Mouse (Mus musculus) regulatory T cell (primary cell): Measurements from ENCODE around the gene Tceal3.
"Not testable (repeated sequence)": the region's sequence is repeated elsewhere in the genome, so short reads cannot be mapped to it uniquely, and the experiment has no call there.

Experiments
- in situ Hi-C: fragments of 300-600 bp; cut with MboI, MseI; formaldehyde crosslinking; loops from one replicate; pipeline ENCODE4 v1.15.1; 2025; ENCODE audit warnings: high pct_unique_total_duplicates

Tceal3 gene

DNA sequence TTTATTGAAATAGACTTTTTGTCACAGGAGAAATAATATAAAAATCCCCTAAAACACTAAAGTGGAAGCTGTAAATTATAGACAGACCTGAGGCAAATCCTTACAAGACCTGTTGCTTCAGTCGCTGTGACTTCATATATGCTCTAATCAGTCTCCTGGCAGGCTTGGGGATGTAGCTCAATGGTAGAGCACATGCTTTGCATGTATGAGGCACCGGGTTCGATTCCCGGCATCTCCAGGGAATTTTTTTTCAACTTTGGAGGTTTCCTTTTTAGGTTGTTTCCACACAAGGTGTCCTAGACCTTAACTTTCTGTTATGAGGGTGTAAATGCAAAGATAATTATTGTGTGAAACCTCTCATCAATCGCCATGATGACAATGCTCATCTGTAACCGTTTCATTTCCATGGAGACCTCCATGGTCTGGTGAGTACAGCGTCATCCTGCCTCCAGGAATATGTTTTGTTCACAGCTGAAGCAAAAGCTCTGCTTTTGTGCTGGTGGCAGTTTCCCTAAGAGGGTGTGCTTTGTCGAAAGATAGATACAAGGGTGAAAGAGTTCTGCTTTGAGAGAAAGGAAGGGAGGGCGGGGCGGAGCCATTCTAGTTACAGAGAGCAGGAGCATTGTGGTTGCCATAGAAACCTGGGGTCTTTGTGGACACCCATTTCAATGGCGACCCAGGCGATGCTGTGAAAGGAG is at the start of gene Tceal3:
Gene Tceal3, plus strand, starts transcription at position 644 of the 698 bp plus-strand sequence.
- in situ Hi-C loops = no loop called here

GRCm38 (mm10) chrX:136543956-136544355 is 46.7 kb upstream of the Tceal3 start, which contains the start of gene Kir3dl2:
TSS of gene Kir3dl2 (minus strand) at chrX:136544056.
- in situ Hi-C loops = not testable (repeated sequence)

- in situ Hi-C loops = loop anchor here (5.0 kb wide), 1 partner anchor 172 kb away; no protein-coding TSS in a partner anchor
Measured at GRCm38 (mm10) chrX:136569094-136569493, 21.5 kb upstream of the Tceal3 start.

DNA sequence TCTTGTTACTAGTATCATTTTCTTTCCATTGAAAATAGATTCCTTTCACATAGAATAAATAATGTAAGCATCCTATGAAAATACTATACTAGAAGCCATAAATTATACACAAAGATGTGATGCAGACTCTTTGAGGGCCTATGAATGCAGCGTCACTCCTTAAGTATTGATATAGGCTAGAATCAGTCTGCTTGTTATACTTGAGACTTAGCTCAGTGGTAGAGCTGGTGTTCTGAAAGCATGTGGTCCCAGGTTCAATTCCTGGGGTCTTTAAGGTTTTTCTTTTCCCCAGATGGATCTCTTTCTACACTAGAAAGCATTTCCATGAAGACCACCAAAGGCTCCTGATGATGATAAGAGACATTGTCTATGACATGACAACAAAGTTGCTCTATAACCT is 6.0 kb upstream of the Tceal3 start:
- in situ Hi-C loops = no loop called here

- in situ Hi-C loops = no loop called here
Measured at GRCm38 (mm10) chrX:136590897-136591257, 235 bp downstream of the Tceal3 start.

DNA sequence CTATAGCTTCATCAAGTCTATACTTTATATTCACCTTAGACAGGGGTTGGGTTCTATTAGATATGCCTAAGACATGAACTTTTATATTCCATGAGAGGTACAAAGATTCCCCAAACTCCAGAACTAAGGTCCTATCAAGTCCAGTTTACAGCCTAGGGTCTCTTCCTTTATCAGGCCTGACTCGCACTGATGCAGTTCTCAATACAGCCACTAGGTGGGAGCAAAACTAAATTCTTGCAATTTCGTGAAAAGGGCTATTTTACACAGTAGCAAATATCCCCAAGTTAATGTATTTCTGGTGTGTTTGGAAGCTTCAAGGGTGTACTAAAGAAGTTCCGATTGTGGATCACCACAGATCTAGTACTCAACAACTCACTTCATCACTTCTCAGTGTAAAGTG is 8.8 kb downstream of the Tceal3 start:
- in situ Hi-C loops = no loop called here

DNA sequence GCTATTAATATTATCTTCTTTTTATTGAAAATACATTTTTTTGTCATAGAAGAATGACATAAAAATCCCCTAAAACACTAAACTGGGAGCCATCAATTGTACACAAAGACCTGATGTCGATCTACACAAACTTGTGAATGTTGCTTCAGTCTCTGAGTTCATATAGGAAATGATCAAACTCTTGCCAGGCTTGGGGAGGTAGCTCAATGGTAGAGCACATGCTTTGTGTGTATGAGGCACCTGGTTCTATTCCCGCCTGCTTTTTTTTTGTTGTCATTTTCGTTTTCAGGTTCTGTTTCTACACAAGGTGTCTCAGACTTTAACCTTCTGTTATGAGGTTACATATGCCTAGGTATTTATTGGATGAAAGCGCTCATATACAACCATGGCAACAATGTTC is 16.3 kb downstream of the Tceal3 start:
- in situ Hi-C loops = loop anchor here (25.0 kb wide), 1 partner anchor 205 kb away; the partner anchor contains the start of gene Plp1

DNA sequence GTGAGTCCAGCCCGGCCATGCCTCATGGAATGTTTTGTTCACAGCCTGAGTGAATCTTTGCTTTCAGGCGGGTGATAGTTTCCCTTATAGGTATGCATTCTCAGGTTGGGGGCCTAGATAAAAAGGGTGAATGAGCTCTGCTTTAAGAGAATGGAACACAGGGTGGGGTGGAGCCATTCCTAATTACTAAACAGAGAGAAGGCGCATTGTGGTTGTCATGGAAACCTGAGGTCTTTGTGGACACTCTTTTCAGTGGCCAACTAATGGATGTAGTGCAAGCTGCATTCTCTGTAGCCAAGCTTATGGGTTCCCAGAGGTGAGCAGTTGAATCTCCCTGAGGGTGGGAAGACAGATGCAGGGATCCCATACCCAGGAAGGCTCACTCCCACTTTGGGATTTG is 16.8 kb downstream of the Tceal3 start:
- in situ Hi-C loops = loop anchor here (25.0 kb wide), 1 partner anchor 205 kb away; the partner anchor contains the start of gene Plp1

- in situ Hi-C loops = loop anchor here (25.0 kb wide), 1 partner anchor 201 kb away; the partner anchor contains the start of gene Plp1
Measured at GRCm38 (mm10) chrX:136611346-136611745, 20.7 kb downstream of the Tceal3 start.

DNA sequence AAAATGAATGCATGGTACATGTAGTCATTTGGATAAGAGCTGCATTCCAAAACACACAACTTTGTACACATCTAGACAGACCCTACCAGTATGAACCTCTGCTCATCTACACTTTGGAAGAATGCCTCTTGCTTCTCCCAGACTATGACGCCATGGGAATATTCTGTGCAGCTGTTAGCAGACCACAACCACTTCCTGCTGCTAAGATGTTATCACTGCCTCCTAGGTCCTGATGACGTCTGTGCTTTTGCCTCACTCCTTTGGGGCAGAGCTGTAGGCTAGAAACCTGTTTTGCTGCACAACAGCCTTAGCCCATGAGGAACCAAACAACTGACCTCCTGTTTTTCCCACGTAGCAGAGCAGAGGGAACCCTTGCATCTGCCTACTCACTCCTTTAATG is 25.2 kb downstream of the Tceal3 start:
- in situ Hi-C loops = loop anchor here (25.0 kb wide), 1 partner anchor 196 kb away; the partner anchor contains the start of gene Plp1

DNA sequence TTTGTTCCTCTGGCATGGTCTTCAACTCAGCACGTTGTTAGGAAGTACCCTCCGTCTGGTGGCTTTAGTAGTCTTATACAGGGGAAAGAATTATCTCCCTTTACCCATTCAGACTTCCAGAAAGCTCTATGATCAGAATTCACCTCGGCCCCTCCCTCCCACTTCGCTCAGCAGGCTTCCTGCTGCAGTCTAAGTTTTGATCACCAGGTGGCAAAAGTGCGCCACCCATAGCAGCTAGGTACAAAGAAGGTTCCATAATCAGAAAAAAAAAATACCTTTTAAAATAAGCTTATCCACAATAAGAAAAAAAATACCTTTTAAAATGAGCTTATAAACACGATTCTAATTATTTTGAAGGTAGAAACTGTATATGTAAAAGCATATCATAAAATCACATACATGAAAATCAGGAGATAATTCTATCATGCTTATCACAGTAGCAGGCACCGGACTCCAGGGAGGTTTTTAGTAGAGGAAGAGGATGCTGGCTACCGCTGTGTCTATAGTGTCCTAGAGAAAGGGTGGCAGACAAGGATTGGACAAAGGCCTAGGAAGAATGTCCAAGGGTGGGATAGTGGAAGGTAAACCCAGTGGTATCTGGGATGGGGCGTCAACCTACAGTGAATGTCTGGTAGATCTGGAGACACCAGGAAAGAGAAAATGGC is 34.4 kb downstream of the Tceal3 start:
- in situ Hi-C loops = loop anchor here (25.0 kb wide), 1 partner anchor 187 kb away; the partner anchor contains the start of gene Plp1

DNA sequence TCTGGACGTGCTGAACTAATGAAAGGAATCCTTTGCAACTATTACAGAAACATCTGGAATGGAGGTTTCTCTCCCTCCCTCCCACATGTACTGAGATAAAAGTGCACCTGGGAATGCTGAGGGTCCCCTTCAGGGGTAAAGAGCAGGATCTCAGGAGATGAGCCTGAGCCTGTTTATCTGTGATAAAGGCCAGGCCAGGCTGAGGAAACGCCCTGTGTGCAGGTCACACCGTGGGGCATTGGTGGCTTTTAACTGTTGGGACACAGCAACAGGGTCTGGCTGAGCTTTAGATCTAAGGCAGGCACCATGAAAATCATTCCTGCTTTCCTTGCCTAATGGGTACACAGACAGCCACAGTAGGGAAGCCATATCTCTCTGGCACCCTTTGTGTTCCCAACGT is 35.3 kb downstream of the Tceal3 start:
- in situ Hi-C loops = no loop called here

DNA sequence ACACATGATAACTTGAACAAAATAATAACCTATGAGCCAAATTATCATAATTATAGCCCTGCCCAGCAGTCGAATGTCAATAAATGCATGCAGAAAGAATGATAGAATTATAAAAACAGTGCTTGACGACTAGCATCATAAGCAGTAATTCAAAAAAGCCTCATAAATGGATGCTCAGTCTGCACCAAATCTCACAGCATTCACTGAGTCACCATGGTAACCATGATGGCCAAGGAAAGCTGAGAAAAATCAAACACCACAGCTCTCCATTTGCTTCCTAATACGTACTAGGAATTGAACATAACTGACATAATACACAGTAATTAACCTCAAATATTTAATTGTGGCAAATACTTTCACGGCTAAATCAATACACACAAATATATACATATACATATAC is 44.5 kb downstream of the Tceal3 start:
- in situ Hi-C loops = no loop called here

DNA sequence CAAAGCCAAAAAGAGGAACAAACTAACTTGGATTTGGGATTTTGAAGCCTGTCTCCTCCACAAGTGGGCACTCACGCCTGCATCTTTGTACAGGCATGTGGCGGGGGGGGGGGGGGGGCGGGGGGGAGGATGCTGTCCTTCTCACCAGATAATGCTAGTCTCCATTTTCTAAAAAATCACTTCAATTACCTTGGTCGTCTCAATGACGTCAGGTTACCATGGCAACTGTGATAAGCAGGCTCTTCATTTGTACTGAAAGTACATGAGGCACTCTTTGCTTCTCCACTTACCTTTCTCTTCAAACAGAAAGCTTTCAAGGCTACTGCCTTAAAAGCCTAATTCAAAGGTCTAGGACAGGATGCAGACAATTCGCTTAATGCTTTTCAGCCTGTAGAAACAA is 49.1 kb downstream of the Tceal3 start:
- in situ Hi-C loops = no loop called here

DNA sequence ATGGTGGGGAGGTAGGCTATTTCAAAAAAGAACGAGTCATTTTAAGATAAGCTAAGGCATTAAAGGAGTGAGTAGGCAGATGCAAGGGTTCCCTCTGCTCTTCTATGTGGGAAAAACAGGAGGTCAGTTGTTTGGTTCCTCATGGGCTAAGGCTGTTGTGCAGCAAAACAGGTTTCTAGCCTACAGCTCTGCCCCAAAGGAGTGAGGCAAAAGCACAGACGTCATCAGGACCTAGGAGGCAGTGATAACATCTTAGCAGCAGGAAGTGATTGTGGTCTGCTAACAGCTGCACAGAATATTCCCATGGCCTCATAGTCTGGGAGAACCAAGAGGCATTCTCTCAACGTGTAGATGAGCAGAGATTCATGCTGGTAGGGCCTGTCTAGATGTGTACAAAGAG is 55.2 kb downstream of the Tceal3 start:
- in situ Hi-C loops = not testable (repeated sequence)

- in situ Hi-C loops = loop anchor here (10.0 kb wide), 1 partner anchor 1461 kb away; no protein-coding TSS in a partner anchor
Measured at GRCm38 (mm10) chrX:136666281-136666706, 75.7 kb downstream of the Tceal3 start.

GRCm38 (mm10) chrX:136666762-136667464 is 76.3 kb downstream of the Tceal3 start:
- in situ Hi-C loops = loop anchor here (10.0 kb wide), 1 partner anchor 1462 kb away; no protein-coding TSS in a partner anchor

- in situ Hi-C loops = loop anchor here (10.0 kb wide), 1 partner anchor 1464 kb away; no protein-coding TSS in a partner anchor
Measured at GRCm38 (mm10) chrX:136668794-136669193, 78.2 kb downstream of the Tceal3 start.

DNA sequence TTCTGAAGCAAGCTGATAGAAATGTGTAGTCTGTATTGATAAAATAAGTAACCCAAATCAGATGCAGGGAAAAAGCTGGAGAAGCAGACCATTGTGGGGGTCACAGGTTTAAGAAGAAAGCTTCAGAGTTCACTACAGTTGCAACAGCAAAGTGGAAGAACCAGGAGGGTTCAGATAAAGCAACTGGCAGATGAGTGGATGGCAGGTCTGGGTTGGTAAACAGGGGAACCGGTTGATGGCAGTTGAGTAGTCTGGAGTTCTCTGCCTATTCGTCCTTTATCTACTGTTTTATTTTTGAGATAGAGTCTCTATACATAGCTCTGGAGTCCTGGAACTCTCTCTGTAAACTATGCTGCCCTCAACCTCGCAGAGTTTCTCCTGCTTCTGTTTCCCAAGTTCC is 90.3 kb downstream of the Tceal3 start:
- in situ Hi-C loops = no loop called here

DNA sequence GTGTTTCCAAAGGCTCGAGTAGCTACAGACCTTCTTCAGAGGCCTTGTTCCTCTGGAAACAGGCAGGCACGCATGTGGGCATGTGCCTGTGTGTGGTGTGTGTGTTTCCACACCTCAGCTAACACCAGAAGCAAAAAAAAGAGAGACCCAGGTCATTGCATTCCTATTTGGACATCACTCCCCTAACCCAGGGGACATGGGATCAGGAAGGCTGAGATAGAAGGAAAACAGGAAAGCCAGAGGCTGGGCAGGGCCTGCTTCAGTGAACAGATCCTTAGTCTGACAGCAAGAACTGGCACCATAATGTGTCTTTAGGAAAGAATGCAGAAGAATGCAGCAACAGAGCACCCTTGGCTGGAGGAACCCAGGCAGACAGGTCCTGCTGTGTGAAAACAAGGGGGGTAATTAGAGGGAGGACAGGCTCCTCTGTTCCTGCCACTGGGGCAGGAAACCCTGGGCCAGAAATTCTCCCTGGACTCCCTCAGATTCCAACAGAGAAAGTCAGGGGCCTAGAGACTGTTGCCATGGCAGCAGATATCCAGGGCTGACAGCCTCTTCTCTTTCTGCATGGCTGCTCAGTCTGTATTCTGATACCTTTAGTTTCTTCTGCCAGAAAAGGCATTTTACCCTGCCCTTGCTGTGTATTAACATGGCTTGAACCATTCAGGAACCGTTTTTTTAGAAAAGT is 101.1 kb downstream of the Tceal3 start:
- in situ Hi-C loops = not testable (repeated sequence)

DNA sequence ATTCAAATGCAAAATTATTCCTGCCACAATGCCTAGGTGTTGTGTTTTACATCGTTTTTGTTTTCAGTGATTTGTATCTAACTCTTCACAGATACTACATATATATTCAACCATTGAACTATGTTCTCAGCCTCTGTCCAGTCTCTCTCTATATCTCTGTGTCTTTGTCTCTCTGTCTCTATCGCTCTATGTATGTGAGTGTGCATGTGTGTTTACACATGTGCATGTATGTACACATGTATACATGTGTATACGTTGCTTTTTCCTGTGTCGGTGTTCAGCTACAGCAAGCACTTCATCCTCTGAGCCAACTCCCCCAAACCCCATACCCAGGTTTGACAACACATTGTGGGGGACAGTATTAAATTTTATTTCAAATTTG is 101.6 kb downstream of the Tceal3 start:
- in situ Hi-C loops = no loop called here
